Mouse (Mus musculus) midbrain, embryonic 14.5 days (tissue): Measurements from ENCODE around the gene Psd4. TPM values are rescaled to one million over a fixed set of nuclear protein-coding genes. Genes with fewer than 3 reads are reported as not detected.

Source experiments
- ATAC-seq: fragments of 200-750 bp; cut with Nextera tagmentation; 2 replicates; pipeline ENCODE4 v1.8.0; 2017; ENCODE audit warnings: moderate number of reproducible peaks, moderate library complexity; ENCODE audit not compliant: low FRiP score, low TSS enrichment
- DNase-seq: peaks from one replicate; pipeline ENCODE4 v3.0.0-alpha.2; 2015
- H3K27ac ChIP-seq: fragments of 300-500 bp; sonication (generic); replicated peaks from 2 replicates; pipeline ENCODE4 v1.5.1; 2014; ENCODE audit warnings: mild to moderate bottlenecking, low read depth, low read length, moderate library complexity
- H3K27me3 ChIP-seq: fragments of 300-500 bp; sonication (generic); 2 replicates; pipeline ENCODE4 v1.6.1; 2014; ENCODE audit warnings: low read length, control low read depth, mixed read lengths; ENCODE audit not compliant: control insufficient read depth, insufficient read depth
- H3K36me3 ChIP-seq: fragments of 300-500 bp; sonication (generic); 2 replicates; pipeline ENCODE4 v1.6.1; 2014; ENCODE audit warnings: low read length, control low read depth; ENCODE audit not compliant: control insufficient read depth, insufficient read depth
- H3K4me1 ChIP-seq: fragments of 300-500 bp; sonication (generic); 2 replicates; pipeline ENCODE4 v1.6.1; 2014; ENCODE audit warnings: mild to moderate bottlenecking, antibody characterized with exemption, low read length, control low read depth; ENCODE audit not compliant: control insufficient read depth, insufficient read depth
- H3K4me2 ChIP-seq: fragments of 300-500 bp; sonication (generic); 2 replicates; pipeline ENCODE4 v1.6.1; 2014; ENCODE audit warnings: mild to moderate bottlenecking, low read length, moderate library complexity
- H3K4me3 ChIP-seq: fragments of 300-500 bp; sonication (generic); replicated peaks from 2 replicates; pipeline ENCODE4 v1.5.1; 2014; ENCODE audit warnings: low read depth, low read length
- H3K9ac ChIP-seq: fragments of 300-500 bp; sonication (generic); replicated peaks from 2 replicates; pipeline ENCODE4 v1.6.1; 2014; ENCODE audit warnings: mild to moderate bottlenecking, low read length, moderate library complexity
- H3K9me3 ChIP-seq: fragments of 300-500 bp; sonication (generic); 2 replicates; pipeline ENCODE4 v1.6.1; 2016; ENCODE audit warnings: low read length, control low read depth, mixed read lengths; ENCODE audit not compliant: control insufficient read depth
- WGBS: fragments of 180-500 bp; shearing (Covaris S2); extraction: QIAGEN DNeasy Blood & Tissue Kit; methylation state at CpG from one replicate; pipeline ENCODE4 v1.1.7; 2014; 5-methylcytosine and 5-hydroxymethylcytosine counted together
- polyA plus RNA-seq: library from polyadenylated mRNA; unstranded; fragments of >200 nt; fragmentation: Nextera tagmentation; extraction: Ambion mirVana; gene quantifications from 2 replicates; pipeline ENCODE4 v1.2.1, GENCODE M21; 2014

Psd4 gene
- polyA plus RNA-seq, result 0.07 and 0.18 TPM in 2 replicates

GRCm38 (mm10) chr2:24367030-24367894 lies at the start of gene Psd4:
Psd4 (plus strand) TSS chr2:24367580.
- peak; percentile 67; the same call in 1 of the 2 replicates for ATAC-seq
- H3K9me3 ChIP-seq, result no peaks in the 10 kb centered on the region
- no peaks in the 10 kb centered on the region for H3K36me3 ChIP-seq
- peak within 1 kb of the TSS; percentile 55 for H3K9ac ChIP-seq
- peak within 1 kb of the TSS; percentile 44 for H3K4me3 ChIP-seq
- peak; percentile 77 for DNase-seq
- no peak within 1 kb of the TSS for H3K27ac ChIP-seq
- H3K27me3 ChIP-seq, result peaks cover 7% of the 10 kb centered on the region; the same call in 1 of the 2 replicates
- 4% methylated on average over 47 of the region's 47 CpGs for WGBS
- no peaks in the 10 kb centered on the region for H3K4me1 ChIP-seq
- peak within 1 kb of the TSS; percentile 80 for H3K4me2 ChIP-seq

GRCm38 (mm10) chr2:24317919-24318598 lies 49.3 kb upstream of the Psd4 start:
- Histone ChIP-seq H3K9ac (no peak overlapping the region), H3K27ac (no peak overlapping the region), H3K4me1 (no peaks in the 10 kb centered on the region), H3K27me3 (no peaks in the 10 kb centered on the region), H3K36me3 (no peaks in the 10 kb centered on the region), H3K4me3 (no peak overlapping the region), H3K9me3 (no peaks in the 10 kb centered on the region), H3K4me2 (no peak overlapping the region)
- DNase-seq (no peak), ATAC-seq (no peak)
- 86% methylated on average over 4 of the region's 4 CpGs for WGBS

GRCm38 (mm10) chr2:24335333-24335732 lies 32.0 kb upstream of the Psd4 start:
- Histone ChIP-seq H3K27me3 (no peaks in the 10 kb centered on the region), H3K4me3 (no peak overlapping the region), H3K9me3 (no peaks in the 10 kb centered on the region), H3K4me1 (no peaks in the 10 kb centered on the region), H3K27ac (no peak overlapping the region), H3K36me3 (no peaks in the 10 kb centered on the region), H3K4me2 (no peak overlapping the region), H3K9ac (no peak overlapping the region)
- 70% methylated on average over 3 of the region's 3 CpGs for WGBS
- ATAC-seq, result no peak
- DNase-seq, result no peak

- Histone ChIP-seq H3K4me1 (no peaks in the 10 kb centered on the region), H3K4me2 (no peak within 1 kb of the TSS), H3K4me3 (no peak within 1 kb of the TSS), H3K9ac (no peak within 1 kb of the TSS), H3K27me3 (no peaks in the 10 kb centered on the region), H3K36me3 (no peaks in the 10 kb centered on the region), H3K27ac (no peak within 1 kb of the TSS), H3K9me3 (no peaks in the 10 kb centered on the region)
- no peak for DNase-seq
- no peak for ATAC-seq
- WGBS, result 79% methylated on average over 2 of the region's 2 CpGs
Measured at GRCm38 (mm10) chr2:24336545-24336944, 30.8 kb upstream of the Psd4 start, which contains the start of gene Il1rn. Il1rn (plus strand) TSS chr2:24336853.

GRCm38 (mm10) chr2:24341395-24341885 lies 25.9 kb upstream of the Psd4 start:
- no peak for ATAC-seq
- 76% methylated on average over 3 of the region's 3 CpGs for WGBS

GRCm38 (mm10) chr2:24344619-24345018 lies 22.8 kb upstream of the Psd4 start:
- H3K9ac ChIP-seq, result no peak overlapping the region
- WGBS, result 76% methylated on average over 4 of the region's 4 CpGs
- no peak overlapping the region for H3K4me3 ChIP-seq
- DNase-seq, result no peak
- no peaks in the 10 kb centered on the region for H3K27me3 ChIP-seq
- H3K36me3 ChIP-seq, result no peaks in the 10 kb centered on the region
- no peaks in the 10 kb centered on the region for H3K4me1 ChIP-seq
- no peak overlapping the region for H3K4me2 ChIP-seq
- ATAC-seq, result no peak
- no peak overlapping the region for H3K27ac ChIP-seq
- no peaks in the 10 kb centered on the region for H3K9me3 ChIP-seq

More at GRCm38 (mm10) chr2:24341395-24341885, 25.9 kb upstream of the Psd4 start:
- no peaks in the 10 kb centered on the region for H3K27me3 ChIP-seq
- no peak overlapping the region for H3K27ac ChIP-seq
- no peak overlapping the region for H3K4me3 ChIP-seq
- no peak for DNase-seq
- no peaks in the 10 kb centered on the region for H3K9me3 ChIP-seq
- H3K4me2 ChIP-seq, result no peak overlapping the region
- H3K4me1 ChIP-seq, result no peaks in the 10 kb centered on the region
- H3K36me3 ChIP-seq, result no peaks in the 10 kb centered on the region
- H3K9ac ChIP-seq, result no peak overlapping the region

- H3K9me3 ChIP-seq, result no peaks in the 10 kb centered on the region
- H3K4me1 ChIP-seq, result no peaks in the 10 kb centered on the region
- H3K36me3 ChIP-seq, result no peaks in the 10 kb centered on the region
- no peak overlapping the region for H3K27ac ChIP-seq
- DNase-seq, result no peak
- H3K4me2 ChIP-seq, result no peak overlapping the region
- H3K27me3 ChIP-seq, result no peaks in the 10 kb centered on the region
- WGBS, result 67% methylated on average over 8 of the region's 8 CpGs
- no peak overlapping the region for H3K9ac ChIP-seq
- ATAC-seq, result no peak
- H3K4me3 ChIP-seq, result no peak overlapping the region
Measured at GRCm38 (mm10) chr2:24345056-24345455, 22.3 kb upstream of the Psd4 start.

- 86% methylated on average over 1 of the region's 1 CpGs for WGBS
Measured at GRCm38 (mm10) chr2:24347926-24348325, 19.5 kb upstream of the Psd4 start.

More at GRCm38 (mm10) chr2:24347926-24348325, 19.5 kb upstream of the Psd4 start:
- Histone ChIP-seq H3K9ac (no peak overlapping the region), H3K27ac (no peak overlapping the region), H3K9me3 (no peaks in the 10 kb centered on the region), H3K4me2 (no peak overlapping the region), H3K4me3 (no peak overlapping the region), H3K36me3 (no peaks in the 10 kb centered on the region), H3K27me3 (no peaks in the 10 kb centered on the region), H3K4me1 (no peaks in the 10 kb centered on the region)
- ATAC-seq, result no peak
- no peak for DNase-seq
